Mouse (Mus musculus) brain, embryonic 14.5 days (tissue): Measurements from ENCODE around the gene Znrf2. TPM values are rescaled to one million over a fixed set of nuclear protein-coding genes. Genes with fewer than 3 reads are reported as not detected.

ENCODE experiments used
- DNase-seq: peaks from one replicate; pipeline ENCODE4 v3.0.0-alpha.2; 2011; ENCODE audit warnings: low read depth
- CTCF ChIP-seq: fragments of 200-500 bp; IDR thresholded peaks from 2 replicates; pipeline ENCODE4 v1.5.1; 2012; ENCODE audit warnings: inconsistent platforms, mild to moderate bottlenecking, moderate library complexity, borderline replicate concordance; ENCODE audit not compliant: insufficient read depth, insufficient read length; ENCODE audit errors: extremely low read depth
- POLR2A ChIP-seq: fragments of 200-500 bp; IDR thresholded peaks from 2 replicates; pipeline ENCODE4 v1.6.1; 2012; ENCODE audit warnings: mild to moderate bottlenecking, inconsistent platforms, borderline replicate concordance; ENCODE audit not compliant: poor library complexity, insufficient read depth, insufficient read length, severe bottlenecking; ENCODE audit errors: extremely low read depth
- polyA plus RNA-seq: library from polyadenylated mRNA; depleted of rRNA; stranded (reverse); fragments of >200 nt; gene quantifications from 2 replicates; pipeline ENCODE4 v1.2.3, GENCODE M21; 2012

The Znrf2 gene
- polyA plus RNA-seq, 1 experiment: 19.3 TPM

DNA sequence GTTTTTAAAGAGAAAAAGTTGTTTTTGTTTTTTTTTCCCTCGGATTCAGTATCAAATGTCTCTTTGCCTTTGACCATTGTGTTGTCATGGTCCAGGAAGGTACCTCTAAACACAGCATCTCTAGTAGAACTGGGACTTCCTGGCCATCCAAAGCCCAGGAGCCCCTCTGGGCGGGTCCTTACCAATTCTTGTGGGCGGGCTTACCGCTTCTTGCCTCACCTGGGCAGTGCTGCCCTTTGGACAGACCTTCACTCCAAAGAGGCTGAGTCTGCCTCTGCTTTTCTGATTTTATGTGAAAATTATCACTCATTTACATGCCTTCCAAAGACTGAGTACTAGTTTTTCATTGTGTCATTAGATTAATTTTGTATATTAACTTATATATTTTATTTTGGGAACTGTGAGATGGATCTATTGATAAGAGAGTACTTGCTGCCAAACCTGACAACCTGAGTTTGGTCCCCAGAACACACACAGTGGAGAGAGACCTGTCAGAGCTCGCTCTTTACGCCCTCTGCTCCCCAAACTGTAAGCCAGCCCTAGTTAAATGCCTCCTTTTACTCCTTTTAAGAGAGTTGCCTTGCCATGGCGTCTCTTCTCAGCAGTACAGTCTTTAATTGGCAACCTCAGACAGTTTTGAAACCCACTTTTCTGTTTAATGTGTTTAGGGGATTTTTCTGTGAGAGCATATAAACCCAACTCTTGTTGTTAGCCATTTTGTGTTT is 13.5 kb downstream of the Znrf2 start:
- DNase-seq: no peak
- no peak for TF ChIP-seq POLR2A
- no peak for TF ChIP-seq CTCF

DNA sequence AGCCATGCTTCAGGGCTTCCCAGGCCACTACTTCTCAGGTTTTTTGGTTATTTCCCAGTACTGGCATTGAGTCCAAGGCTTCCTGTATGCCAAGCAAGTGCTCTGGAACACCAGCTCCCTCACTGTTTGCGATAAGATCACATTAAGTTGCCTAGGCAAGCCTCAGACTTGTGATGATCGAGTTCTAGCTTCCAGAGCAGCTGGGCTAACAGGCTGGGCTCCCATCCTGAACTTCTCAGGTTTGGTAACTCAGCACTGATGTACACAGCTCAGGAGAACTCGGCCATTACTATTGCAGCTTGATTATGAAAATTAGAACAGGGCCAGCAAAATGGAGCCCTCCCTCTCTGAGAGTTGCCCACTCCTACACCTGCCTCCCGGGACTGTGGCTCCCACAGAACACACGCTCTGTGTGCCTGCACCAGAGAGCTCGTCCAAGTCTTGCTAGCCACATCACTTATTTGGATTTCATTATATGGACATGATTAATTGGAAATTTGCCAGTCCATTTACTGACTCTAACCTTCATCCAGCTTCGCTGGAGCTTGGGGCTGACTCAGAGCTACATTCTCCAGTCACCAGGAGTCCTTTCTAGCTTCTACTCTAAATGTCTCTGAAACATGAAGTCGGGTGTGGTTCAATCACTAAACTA is 14.5 kb downstream of the Znrf2 start:
- DNase-seq: peak; percentile 34

DNA sequence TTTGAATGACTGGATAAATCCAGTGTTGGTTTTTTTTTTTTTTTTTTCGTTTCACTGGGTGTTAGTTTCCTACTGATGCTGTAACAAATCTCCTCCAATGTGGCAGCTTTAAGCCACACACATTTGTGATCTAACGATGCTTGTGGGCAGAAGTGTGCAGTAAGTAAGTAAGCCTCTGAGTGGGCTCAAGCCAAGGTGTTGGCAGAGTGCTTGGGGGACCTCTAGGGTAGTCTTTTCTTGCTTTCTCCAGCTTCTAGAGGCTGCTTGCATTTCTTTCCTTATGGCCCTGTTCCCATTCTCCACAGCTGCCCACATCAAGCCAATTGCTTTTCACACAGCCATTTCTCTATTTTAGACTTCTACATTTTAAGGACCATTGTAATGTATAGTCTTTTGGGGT is 16.7 kb downstream of the Znrf2 start:
- TF ChIP-seq POLR2A (no peak), CTCF (no peak)
- DNase-seq: no peak

More for the DNA sequence above, 14.5 kb downstream of the Znrf2 start:
- TF ChIP-seq POLR2A: no peak
- no peak for TF ChIP-seq CTCF

DNA sequence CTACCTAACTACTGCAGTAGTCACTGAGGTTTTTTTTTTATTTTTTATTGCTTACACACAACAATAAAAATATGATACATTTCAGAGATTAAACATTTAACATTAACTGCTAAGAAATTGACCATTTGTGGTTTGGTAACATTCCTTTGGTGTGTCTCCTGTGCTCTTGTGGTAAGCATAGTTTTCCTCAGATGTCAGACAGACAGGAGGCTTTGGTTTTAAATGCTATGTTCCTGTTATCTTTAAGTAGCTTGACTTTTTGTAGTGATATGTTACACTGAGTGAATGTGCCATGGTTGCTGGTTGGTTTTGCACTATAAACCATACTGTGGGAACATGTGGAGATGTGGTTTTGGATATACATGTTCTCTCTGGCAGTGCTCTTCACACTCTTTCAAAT is 19.9 kb downstream of the Znrf2 start:
- DNase-seq: no peak
- no peak for TF ChIP-seq CTCF
- no peak for TF ChIP-seq POLR2A

DNA sequence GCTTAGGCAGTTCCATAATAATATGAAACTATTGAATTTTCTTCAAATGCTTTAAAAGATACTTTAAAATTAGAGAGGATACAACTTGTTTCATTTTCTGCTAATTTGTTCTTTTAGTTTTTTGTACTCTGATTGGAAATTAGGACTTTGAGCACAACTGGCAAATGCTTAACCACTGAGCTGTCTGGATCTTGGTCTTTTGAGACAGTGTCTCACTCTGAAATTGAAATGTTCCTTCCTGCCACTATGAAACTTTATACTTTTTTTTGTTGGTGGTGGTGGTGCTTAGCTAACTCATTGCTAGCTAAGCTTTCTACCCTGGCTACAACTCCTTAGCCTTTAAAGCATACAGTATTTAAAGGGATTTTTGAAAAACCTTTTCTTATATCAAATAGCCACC is 24.7 kb downstream of the Znrf2 start:
- TF ChIP-seq CTCF: no peak
- no peak for TF ChIP-seq POLR2A
- DNase-seq: no peak

DNA sequence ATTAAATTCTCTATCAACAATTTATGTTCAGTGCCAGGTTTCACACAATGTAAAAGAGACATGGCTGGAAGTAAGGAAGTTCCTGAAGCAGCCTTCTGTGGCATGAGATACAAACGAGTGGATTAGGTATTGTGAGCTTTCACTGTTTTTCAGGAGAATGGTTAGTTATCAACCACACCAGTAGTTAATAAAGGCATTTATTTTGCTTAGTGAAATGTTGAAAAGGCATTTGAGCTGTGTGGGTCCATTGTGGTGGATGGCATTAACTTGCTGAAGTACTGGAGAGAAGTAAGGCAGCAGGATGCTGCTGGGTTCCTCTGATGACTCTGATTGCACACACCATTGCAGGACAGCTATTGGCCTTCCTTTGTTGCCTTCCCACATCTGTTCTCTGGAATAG is 25.3 kb downstream of the Znrf2 start:
- no peak for TF ChIP-seq POLR2A
- TF ChIP-seq CTCF: no peak
- DNase-seq: no peak

DNA sequence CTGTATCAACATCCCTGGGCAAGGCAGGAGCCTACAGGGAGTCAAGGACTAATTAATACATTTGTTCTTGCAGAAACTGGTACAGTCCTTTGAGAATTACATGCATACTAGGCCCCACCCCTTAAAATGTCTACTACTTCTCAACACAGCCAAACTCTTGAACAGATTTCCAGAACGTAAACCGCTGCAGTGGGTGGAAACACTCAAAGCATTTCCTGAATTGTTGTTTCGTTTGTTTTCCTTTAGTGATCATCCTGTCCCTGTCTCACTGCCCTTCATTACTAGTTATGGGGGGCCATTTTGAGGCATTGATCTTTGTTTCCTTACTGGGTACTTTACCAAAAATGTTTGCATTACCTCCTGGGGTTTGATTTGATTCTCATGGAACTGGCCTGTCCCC is 31.8 kb downstream of the Znrf2 start:
- TF ChIP-seq CTCF: no peak
- TF ChIP-seq POLR2A: no peak
- DNase-seq: no peak

DNA sequence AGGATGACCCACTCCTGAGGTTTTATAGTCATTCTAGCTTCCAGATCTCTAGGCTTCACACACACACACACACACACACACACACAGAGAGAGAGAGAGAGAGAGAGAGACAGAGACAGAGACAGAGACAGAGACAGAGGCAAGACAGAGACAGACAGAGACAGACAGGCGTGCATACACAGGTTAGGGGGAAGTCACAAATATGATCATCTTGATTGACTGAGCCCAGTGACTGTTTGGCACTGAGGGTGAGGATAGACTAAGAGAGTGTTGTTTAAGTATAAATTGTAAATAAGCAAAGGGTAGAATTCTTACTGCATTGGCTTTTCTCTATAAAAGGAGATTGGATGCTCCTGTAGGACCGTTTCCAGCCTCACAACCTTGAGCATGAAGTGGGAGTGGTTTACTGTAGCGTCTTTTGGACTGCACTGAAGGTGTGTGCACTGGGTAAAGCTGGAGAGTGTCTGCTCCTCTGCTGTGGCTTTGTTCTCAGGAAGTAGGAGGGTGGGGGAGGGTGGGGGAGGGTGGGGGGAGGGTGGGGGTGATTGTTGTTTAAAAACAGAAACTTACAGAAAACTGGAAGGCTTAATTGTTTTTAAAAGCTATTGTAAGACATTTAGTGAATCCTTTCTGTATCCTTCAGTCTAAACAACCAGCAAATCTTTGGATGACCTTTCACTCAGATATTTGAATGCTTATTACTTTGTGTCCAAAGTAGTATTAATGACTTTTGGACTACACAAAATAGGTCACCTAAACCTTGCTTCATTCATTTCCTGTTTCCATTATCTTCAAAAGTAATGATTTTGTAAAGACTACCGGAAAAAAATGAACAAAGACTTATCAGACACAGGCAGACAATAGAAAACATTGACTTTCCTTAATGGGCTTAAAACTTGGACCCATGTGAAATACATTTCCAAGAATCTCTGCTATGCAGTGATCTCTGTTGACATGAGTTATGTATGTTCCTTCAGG is 32.8 kb downstream of the Znrf2 start:
- TF ChIP-seq POLR2A (no peak), CTCF (no peak)
- no peak for DNase-seq

DNA sequence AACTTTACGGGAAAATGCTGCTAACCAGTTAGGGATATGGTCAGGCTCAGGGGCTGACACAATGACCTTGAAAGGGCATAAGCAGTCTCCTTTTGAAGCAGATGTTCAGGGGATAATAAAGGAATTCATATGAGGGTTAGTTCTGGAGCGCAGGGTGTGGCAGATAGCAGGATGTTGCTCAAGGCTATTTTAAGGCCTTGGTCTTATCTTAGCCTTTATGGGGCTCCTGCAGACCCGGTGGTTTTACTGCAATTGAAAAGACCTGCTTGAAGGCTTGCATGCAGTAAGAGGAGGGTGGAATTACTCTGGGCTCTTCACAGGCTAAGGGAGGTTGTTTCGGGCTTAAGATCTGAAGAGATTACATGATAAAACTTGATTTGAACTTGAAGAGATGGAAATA is 35.1 kb downstream of the Znrf2 start:
- TF ChIP-seq CTCF (no peak), POLR2A (no peak)
- DNase-seq: no peak

DNA sequence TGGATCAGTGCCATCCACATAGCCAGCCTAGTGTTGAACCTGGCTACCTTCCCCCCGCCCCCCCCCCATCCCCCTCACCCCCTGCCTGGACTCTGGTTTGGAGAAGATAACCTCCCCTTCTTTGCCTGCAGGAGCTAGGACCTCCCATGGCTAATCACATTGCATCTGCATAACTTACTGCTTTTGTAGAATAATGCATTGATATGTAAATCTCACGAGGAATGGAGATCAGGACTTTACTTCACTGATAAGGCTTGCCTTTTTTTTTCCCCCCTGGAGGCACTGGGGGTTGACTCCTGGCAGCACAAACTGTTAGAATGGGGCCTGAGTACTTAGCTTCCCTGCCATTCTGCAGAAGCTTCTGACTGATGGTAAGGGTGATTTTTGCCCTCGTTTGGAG is 36.0 kb downstream of the Znrf2 start:
- no peak for TF ChIP-seq CTCF
- TF ChIP-seq POLR2A: no peak
- DNase-seq: peak; percentile 51

DNA sequence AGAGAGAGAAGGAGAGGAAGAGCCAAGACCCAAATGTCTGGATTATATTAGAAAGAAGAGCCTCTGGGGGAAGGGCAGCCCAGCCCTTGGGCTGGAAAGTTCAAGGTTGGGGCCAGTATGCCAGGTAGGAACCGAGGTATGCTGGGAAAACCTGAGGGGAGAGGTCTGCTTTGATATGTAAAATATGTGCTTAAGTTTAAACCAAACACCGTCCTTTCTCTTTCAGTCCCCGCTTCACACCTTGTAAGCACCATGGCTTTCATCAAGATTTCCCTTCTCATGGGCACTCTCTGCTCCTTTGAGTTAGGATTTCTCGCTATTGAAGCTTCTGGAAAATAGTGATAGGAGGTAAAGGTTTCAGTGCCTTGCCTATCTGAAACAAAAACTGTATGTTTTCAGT is 38.1 kb downstream of the Znrf2 start:
- DNase-seq: no peak

More for the DNA sequence above, 38.1 kb downstream of the Znrf2 start:
- no peak for TF ChIP-seq CTCF
- TF ChIP-seq POLR2A: no peak
